Mouse (Mus musculus) T-helper 17 cell (primary cell): Measurements from ENCODE around the gene Gm5615.

ENCODE experiments used
- in situ Hi-C, 2 experiments: fragments of 300-600 bp; cut with MboI, MseI; formaldehyde crosslinking; loops; 1 replicate in 1 of 2; 2 replicates in 1 of 2; pipeline ENCODE4 v1.15.1; 2025; ENCODE audit warnings: high pct_unique_total_duplicates in 2 of 2

Gene Gm5615

DNA sequence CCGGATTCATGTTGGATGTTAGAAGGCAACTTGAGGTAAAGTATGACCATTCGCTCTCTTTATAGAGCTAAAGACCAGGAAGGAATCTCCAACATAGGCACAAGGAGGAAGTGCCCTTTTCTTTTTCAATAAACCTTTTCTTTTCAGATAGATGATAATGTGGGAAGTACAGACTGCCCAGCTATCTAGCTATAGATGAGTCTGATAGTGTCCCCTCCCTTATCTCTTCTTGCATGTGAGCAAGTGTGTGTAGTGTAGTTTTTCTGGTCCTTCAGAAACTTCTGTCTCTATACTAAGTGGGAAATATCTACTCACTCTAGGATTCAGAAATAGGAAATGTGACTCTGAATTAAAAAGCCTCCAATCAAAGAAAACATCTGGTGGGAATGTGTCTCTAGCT, at the start of gene Gm5615:
Gm5615 (minus strand) TSS at position 101 of the 400 bp plus-strand sequence.
- in situ Hi-C loops = no loop called here

DNA sequence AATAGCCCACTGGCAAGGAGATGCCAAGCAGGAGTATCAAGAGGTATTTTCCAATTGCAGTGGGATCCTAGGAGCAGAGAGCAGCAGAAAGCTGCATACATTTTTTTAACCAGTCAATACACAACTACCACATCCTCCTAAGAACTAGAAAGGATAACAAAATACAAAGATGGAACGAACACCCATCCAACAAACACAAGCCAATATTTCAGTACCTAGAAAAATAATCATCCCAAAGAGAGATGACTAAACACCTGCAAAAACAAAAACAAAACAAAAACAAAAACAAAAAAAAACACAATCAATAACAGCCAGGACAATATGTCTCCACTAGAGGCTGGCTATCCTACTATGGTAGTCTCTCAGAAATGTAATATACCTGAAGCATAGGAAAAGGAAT, 40.8 kb upstream of the Gm5615 start, which contains the start of gene Gm17689:
Gm17689 (minus strand) TSS at position 101 of the 400 bp plus-strand sequence.
- in situ Hi-C loops = no loop called here

DNA sequence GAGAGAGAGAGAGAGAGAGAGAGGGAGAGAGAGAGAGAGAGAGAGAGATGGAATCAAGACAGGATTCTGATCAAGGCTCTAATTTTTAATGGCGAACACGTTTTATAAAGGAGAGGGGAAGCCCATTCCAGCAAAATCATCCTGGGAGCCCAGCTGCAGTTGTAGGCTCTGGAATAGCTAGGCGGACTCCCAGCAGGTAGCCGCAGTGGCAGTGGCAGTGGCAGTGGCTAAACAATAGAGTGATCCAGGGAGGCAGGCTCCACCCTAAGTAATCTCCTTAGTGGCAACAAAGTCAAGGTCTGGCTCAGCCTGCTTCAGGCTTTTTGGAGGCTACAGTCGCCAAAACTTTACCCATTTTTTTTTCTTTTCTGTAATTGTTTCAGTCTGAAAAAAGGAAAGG, 37.6 kb downstream of the Gm5615 start:
- in situ Hi-C loops = no loop called here

DNA sequence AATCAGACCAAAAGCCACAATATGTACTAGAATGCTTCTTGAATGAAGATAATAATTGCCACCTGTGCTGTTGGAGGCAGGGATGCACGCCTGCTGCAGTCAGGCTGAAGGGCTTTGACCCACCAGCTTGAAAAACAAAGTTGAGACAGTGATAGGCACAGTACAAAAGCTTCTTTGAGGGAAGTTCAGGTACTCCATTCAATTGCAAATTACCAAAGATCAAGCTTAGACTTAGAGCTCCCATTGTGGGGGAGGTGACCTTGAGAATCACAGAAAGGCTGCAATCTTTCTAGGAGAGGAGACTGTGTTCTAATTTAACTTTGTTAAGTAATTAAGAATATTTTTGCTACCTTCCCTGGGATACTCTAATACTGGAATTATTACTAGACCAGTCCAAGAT, 45.9 kb downstream of the Gm5615 start:
- in situ Hi-C loops = no loop called here

DNA sequence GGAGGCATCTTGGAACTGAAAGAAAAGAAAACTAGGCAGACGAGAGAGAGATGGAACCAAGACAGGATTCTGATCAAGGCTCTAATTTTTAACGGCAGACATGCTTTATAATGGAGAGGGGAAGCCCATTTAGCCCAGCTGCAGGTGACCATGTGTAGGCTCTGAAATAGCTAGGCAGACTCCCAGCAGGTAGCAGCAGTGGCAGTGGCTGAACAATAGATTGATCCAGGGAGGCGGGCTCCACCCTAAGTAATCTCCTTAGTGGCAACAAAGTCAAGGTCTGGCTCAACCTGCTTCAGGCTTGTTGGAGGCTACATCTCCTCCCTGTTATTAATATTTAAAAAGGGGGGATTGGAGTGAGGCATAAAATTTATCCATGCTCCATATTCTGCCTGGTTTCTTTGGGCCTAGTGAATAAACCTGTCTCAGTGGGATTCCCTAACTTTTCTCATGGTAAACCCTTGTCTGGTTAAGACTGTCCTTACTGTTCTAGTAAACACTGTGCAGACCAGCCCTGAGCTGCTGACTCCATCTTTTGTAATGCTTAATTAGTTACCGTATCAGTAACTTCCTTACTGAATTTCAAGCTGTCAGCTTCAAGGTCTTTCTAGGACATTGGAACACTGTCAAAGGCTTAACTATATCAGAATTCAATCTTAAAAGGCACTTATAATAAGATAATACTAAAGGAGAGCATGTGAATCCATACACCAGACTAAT, 47.1 kb downstream of the Gm5615 start:
- in situ Hi-C loops = no loop called here
